Mouse (Mus musculus): ENCODE results near the gene Gm49369.

GRCm38 (mm10) chr7:142391609-142392008, 9.1 kb upstream of the Gm49369 start:
- TF ChIP-seq CTCF (IDR thresholded peaks at IDR 0.05; ENCODE audit: low read depth) (no peak), EP300 (IDR thresholded peaks at IDR 0.05; ENCODE audit: low read depth) (no peak)
